Mouse (Mus musculus): ENCODE results near the gene Cxcr5. TPM values are rescaled to one million over a fixed set of nuclear protein-coding genes. Genes with fewer than 3 reads are reported as not detected.

Cxcr5 gene
- polyA plus RNA-seq, 1 experiment from 2014 or later = 0.17 TPM

DNA sequence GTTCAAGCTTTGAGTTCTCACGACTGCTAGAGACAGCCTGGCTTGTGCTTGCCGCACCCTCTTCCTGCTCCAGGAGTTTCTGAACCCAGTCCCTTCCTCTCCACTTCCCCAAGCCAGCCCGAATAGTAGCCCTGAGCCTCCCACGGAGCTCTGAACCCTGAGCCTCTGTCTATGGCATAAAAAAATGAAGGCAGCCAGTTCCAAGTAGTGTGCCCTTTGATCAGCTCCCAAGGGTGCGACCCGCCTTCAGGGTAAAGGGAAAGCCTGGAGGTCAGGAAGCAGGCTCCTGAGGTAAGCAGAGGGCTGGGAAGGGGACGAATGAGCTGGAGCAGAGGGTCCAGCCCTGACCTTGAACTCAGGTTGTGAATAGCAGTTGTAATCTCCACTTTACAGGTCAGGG is 93.5 kb downstream of the Cxcr5 start:
- Histone ChIP-seq H3K27ac (ENCODE audit: low read length) (no peak overlapping the region), H3K4me2 (replicated peaks; ENCODE audit: low read depth, low read length) (no peak overlapping the region), H3K9ac (replicated peaks; ENCODE audit: low read depth) (no peak overlapping the region), H3K9me3 (ENCODE audit: low read length) (no peaks in the 10 kb centered on the region), H3K4me3 (ENCODE audit: low read depth, low read length) (no peak overlapping the region), H3K27me3 (replicated peaks; ENCODE audit: insufficient read depth, low read length) (no peaks in the 10 kb centered on the region), H3K36me3 (ENCODE audit: insufficient read depth, low read length) (no peaks in the 10 kb centered on the region), H3K4me1 (ENCODE audit: insufficient read depth, low read depth, low read length) (no peaks in the 10 kb centered on the region)
- no peak for ATAC-seq
- TF ChIP-seq EP300 (IDR thresholded peaks at IDR 0.05) (no peak), CTCF (IDR thresholded peaks at IDR 0.05) (no peak)
- no peak for DNase-seq (ENCODE audit: low spot score)
- 42% methylated on average over 7 of the region's 7 CpGs for WGBS

- WGBS = 45% methylated on average over 5 of the region's 5 CpGs
- H3K36me3 ChIP-seq (ENCODE audit: insufficient read depth, low read length) = no peaks in the 10 kb centered on the region
- TF ChIP-seq EP300 (IDR thresholded peaks at IDR 0.05) (no peak), CTCF (IDR thresholded peaks at IDR 0.05) (no peak)
- no peaks in the 10 kb centered on the region for H3K27me3 ChIP-seq (replicated peaks; ENCODE audit: insufficient read depth, low read length)
- H3K4me2 ChIP-seq (replicated peaks; ENCODE audit: low read depth, low read length) = no peak overlapping the region
- H3K27ac ChIP-seq (ENCODE audit: low read length) = no peak overlapping the region
- H3K4me1 ChIP-seq (ENCODE audit: insufficient read depth, low read depth, low read length) = no peaks in the 10 kb centered on the region
- H3K9ac ChIP-seq (replicated peaks; ENCODE audit: low read depth) = no peak overlapping the region
- ATAC-seq (peak; percentile 48), DNase-seq (ENCODE audit: low spot score) (peak; percentile 48)
- H3K9me3 ChIP-seq (ENCODE audit: low read length) = no peaks in the 10 kb centered on the region
- no peak overlapping the region for H3K4me3 ChIP-seq (ENCODE audit: low read depth, low read length)
Measured at GRCm38 (mm10) chr9:44461950-44462349, 99.7 kb downstream of the Cxcr5 start.

Other genes starting within 250 kb of the Cxcr5 start
- gene C2cd2l, start 241.6 kb downstream of the Cxcr5 start, polyA plus RNA-seq (2015; fragmentation: Nextera tagmentation; extraction: Ambion mirVana) = 8.1 and 10.3 TPM in 2 replicates
- gene Dpagt1, start 235.9 kb downstream of the Cxcr5 start, polyA plus RNA-seq (2015; fragmentation: Nextera tagmentation; extraction: Ambion mirVana) = 38.3 and 42.1 TPM in 2 replicates
- gene H2afx, start 227.2 kb downstream of the Cxcr5 start, polyA plus RNA-seq (2015; fragmentation: Nextera tagmentation; extraction: Ambion mirVana) = 50.0 and 52.7 TPM in 2 replicates
- gene Hmbs, start 217.6 kb downstream of the Cxcr5 start, polyA plus RNA-seq (2015; fragmentation: Nextera tagmentation; extraction: Ambion mirVana) = 57.5 and 59.3 TPM in 2 replicates
- 24.5 and 26.1 TPM in 2 replicates for gene Vps11, start 200.2 kb downstream of the Cxcr5 start, polyA plus RNA-seq (2015; fragmentation: Nextera tagmentation; extraction: Ambion mirVana)
- gene Hyou1, start 182.4 kb downstream of the Cxcr5 start, polyA plus RNA-seq (2015; fragmentation: Nextera tagmentation; extraction: Ambion mirVana) = 11.1 and 11.4 TPM in 2 replicates
- 14.7 and 17.7 TPM in 2 replicates for gene Slc37a4, start 165.0 kb downstream of the Cxcr5 start, polyA plus RNA-seq (2015; fragmentation: Nextera tagmentation; extraction: Ambion mirVana)
- 1,758 and 2,031 TPM in 2 replicates for gene Rps25, start 154.7 kb downstream of the Cxcr5 start, polyA plus RNA-seq (2015; fragmentation: Nextera tagmentation; extraction: Ambion mirVana)
- gene Trappc4, start 154.3 kb downstream of the Cxcr5 start, polyA plus RNA-seq (2015; fragmentation: Nextera tagmentation; extraction: Ambion mirVana) = 133 and 136 TPM in 2 replicates
- 24.2 and 24.5 TPM in 2 replicates for gene Ccdc84, start 143.3 kb downstream of the Cxcr5 start, polyA plus RNA-seq (2015; fragmentation: Nextera tagmentation; extraction: Ambion mirVana)
- gene Foxr1, start 120.7 kb downstream of the Cxcr5 start, polyA plus RNA-seq (2015; fragmentation: Nextera tagmentation; extraction: Ambion mirVana) = not detected in 2 replicates
- 2.2 and 2.3 TPM in 2 replicates for gene Upk2, start 106.9 kb downstream of the Cxcr5 start, polyA plus RNA-seq (2015; fragmentation: Nextera tagmentation; extraction: Ambion mirVana)
- gene Bcl9l, start 79.1 kb downstream of the Cxcr5 start, polyA plus RNA-seq (2015; fragmentation: Nextera tagmentation; extraction: Ambion mirVana) = 10.7 and 12.3 TPM in 2 replicates
- gene Ddx6, start 43.0 kb upstream of the Cxcr5 start, polyA plus RNA-seq (2015; fragmentation: Nextera tagmentation; extraction: Ambion mirVana) = 13.9 and 18.3 TPM in 2 replicates
- not detected in 2 replicates for gene Treh, start 111.4 kb upstream of the Cxcr5 start, polyA plus RNA-seq (2015; fragmentation: Nextera tagmentation; extraction: Ambion mirVana)
- 21.3 and 21.8 TPM in 2 replicates for gene Phldb1, start 173.3 kb upstream of the Cxcr5 start, polyA plus RNA-seq (2015; fragmentation: Nextera tagmentation; extraction: Ambion mirVana)
- 92.3 and 104 TPM in 2 replicates for gene Arcn1, start 206.0 kb upstream of the Cxcr5 start, polyA plus RNA-seq (2015; fragmentation: Nextera tagmentation; extraction: Ambion mirVana)
- 81.4 and 91.7 TPM in 2 replicates for gene Ift46, start 206.0 kb upstream of the Cxcr5 start, polyA plus RNA-seq (2015; fragmentation: Nextera tagmentation; extraction: Ambion mirVana)
- gene Tmem25, start 237.4 kb upstream of the Cxcr5 start, polyA plus RNA-seq (2015; fragmentation: Nextera tagmentation; extraction: Ambion mirVana) = 0.91 and 1.0 TPM in 2 replicates
- 12.9 and 15.1 TPM in 2 replicates for gene Ttc36, start 241.2 kb upstream of the Cxcr5 start, polyA plus RNA-seq (2015; fragmentation: Nextera tagmentation; extraction: Ambion mirVana)

Data from lung, postnatal 0 days (tissue).